Mouse (Mus musculus): ENCODE measurements around the gene Vasp. TPM values are rescaled to one million over a fixed set of nuclear protein-coding genes. Genes with fewer than 3 reads are reported as not detected.

Vasp gene
- polyA plus RNA-seq, 1 experiment from 2014 or later = 106 TPM

- H3K4me2 ChIP-seq (ENCODE audit: low read depth, low read length) = peak overlapping the region; percentile 46
- WGBS = 48% methylated on average over 7 of the region's 7 CpGs
- peaks cover 40% of the 10 kb centered on the region for H3K4me1 ChIP-seq (ENCODE audit: control insufficient read depth, insufficient read depth, low read length)
- ATAC-seq = peak; percentile 29
- H3K9ac ChIP-seq (ENCODE audit: low read depth, low read length) = peak overlapping the region; percentile 21; the same call in 1 of the 2 replicates
- H3K27me3 ChIP-seq (replicated peaks; ENCODE audit: control insufficient read depth, insufficient read depth, low read length) = no peaks in the 10 kb centered on the region
- H3K36me3 ChIP-seq (ENCODE audit: control insufficient read depth, insufficient read depth, low read length) = peaks cover 28% of the 10 kb centered on the region
- peak overlapping the region; percentile 73 for H3K27ac ChIP-seq (ENCODE audit: low read length)
- 0 out of 2 replicates have a peak overlapping the region, but pooled peaks have one; percentile 3 for H3K4me3 ChIP-seq (ENCODE audit: low read length)
- H3K9me3 ChIP-seq (ENCODE audit: control insufficient read depth, low read length) = no peaks in the 10 kb centered on the region
Measured at GRCm38 (mm10) chr7:19265147-19265546, 6.5 kb downstream of the Vasp start.

- 72% methylated on average over 3 of the region's 3 CpGs for WGBS
- Histone ChIP-seq H3K27me3 (replicated peaks; ENCODE audit: control insufficient read depth, insufficient read depth, low read length) (no peaks in the 10 kb centered on the region), H3K9me3 (ENCODE audit: control insufficient read depth, low read length) (0 out of 2 replicates have a peak, but pooled peaks cover 4% of the 10 kb centered on the region), H3K36me3 (ENCODE audit: control insufficient read depth, insufficient read depth, low read length) (peaks cover 34% of the 10 kb centered on the region), H3K4me2 (ENCODE audit: low read depth, low read length) (no peak overlapping the region), H3K9ac (ENCODE audit: low read depth, low read length) (no peak overlapping the region), H3K4me3 (ENCODE audit: low read length) (no peak overlapping the region), H3K27ac (ENCODE audit: low read length) (no peak overlapping the region), H3K4me1 (ENCODE audit: control insufficient read depth, insufficient read depth, low read length) (no peaks in the 10 kb centered on the region)
- no peak for ATAC-seq
Measured at GRCm38 (mm10) chr7:19258336-19258735, 13.3 kb downstream of the Vasp start.

GRCm38 (mm10) chr7:19257390-19258022 is 14.1 kb downstream of the Vasp start:
- 33% methylated on average over 11 of the region's 11 CpGs for WGBS
- no peak overlapping the region for H3K4me2 ChIP-seq (ENCODE audit: low read depth, low read length)
- no peak overlapping the region for H3K4me3 ChIP-seq (ENCODE audit: low read length)
- H3K36me3 ChIP-seq (ENCODE audit: control insufficient read depth, insufficient read depth, low read length) = peaks cover 30% of the 10 kb centered on the region
- ATAC-seq = peak; percentile 80
- H3K4me1 ChIP-seq (ENCODE audit: control insufficient read depth, insufficient read depth, low read length) = no peaks in the 10 kb centered on the region
- no peaks in the 10 kb centered on the region for H3K27me3 ChIP-seq (replicated peaks; ENCODE audit: control insufficient read depth, insufficient read depth, low read length)
- 0 out of 2 replicates have a peak, but pooled peaks cover 4% of the 10 kb centered on the region for H3K9me3 ChIP-seq (ENCODE audit: control insufficient read depth, low read length)
- H3K27ac ChIP-seq (ENCODE audit: low read length) = no peak overlapping the region
- H3K9ac ChIP-seq (ENCODE audit: low read depth, low read length) = no peak overlapping the region

GRCm38 (mm10) chr7:19256567-19256966 is 15.1 kb downstream of the Vasp start:
- peaks cover 25% of the 10 kb centered on the region for H3K36me3 ChIP-seq (ENCODE audit: control insufficient read depth, insufficient read depth, low read length)
- H3K4me3 ChIP-seq (ENCODE audit: low read length) = no peak overlapping the region
- WGBS = 78% methylated on average over 7 of the region's 7 CpGs
- ATAC-seq = no peak
- no peaks in the 10 kb centered on the region for H3K27me3 ChIP-seq (replicated peaks; ENCODE audit: control insufficient read depth, insufficient read depth, low read length)
- H3K4me1 ChIP-seq (ENCODE audit: control insufficient read depth, insufficient read depth, low read length) = no peaks in the 10 kb centered on the region
- no peak overlapping the region for H3K9ac ChIP-seq (ENCODE audit: low read depth, low read length)
- H3K9me3 ChIP-seq (ENCODE audit: control insufficient read depth, low read length) = 0 out of 2 replicates have a peak, but pooled peaks cover 4% of the 10 kb centered on the region
- H3K27ac ChIP-seq (ENCODE audit: low read length) = no peak overlapping the region
- no peak overlapping the region for H3K4me2 ChIP-seq (ENCODE audit: low read depth, low read length)

- H3K9me3 ChIP-seq (ENCODE audit: control insufficient read depth, low read length) = 0 out of 2 replicates have a peak, but pooled peaks cover 4% of the 10 kb centered on the region
- H3K4me2 ChIP-seq (ENCODE audit: low read depth, low read length) = no peak overlapping the region
- H3K9ac ChIP-seq (ENCODE audit: low read depth, low read length) = no peak overlapping the region
- H3K4me1 ChIP-seq (ENCODE audit: control insufficient read depth, insufficient read depth, low read length) = no peaks in the 10 kb centered on the region
- peaks cover 15% of the 10 kb centered on the region for H3K36me3 ChIP-seq (ENCODE audit: control insufficient read depth, insufficient read depth, low read length)
- no peaks in the 10 kb centered on the region for H3K27me3 ChIP-seq (replicated peaks; ENCODE audit: control insufficient read depth, insufficient read depth, low read length)
- no peak overlapping the region for H3K4me3 ChIP-seq (ENCODE audit: low read length)
- 88% methylated on average over 17 of the region's 17 CpGs for WGBS
- H3K27ac ChIP-seq (ENCODE audit: low read length) = no peak overlapping the region
- ATAC-seq = no peak
Measured at GRCm38 (mm10) chr7:19255395-19255794, 16.2 kb downstream of the Vasp start.

GRCm38 (mm10) chr7:19253437-19253836 is 18.2 kb downstream of the Vasp start:
- Histone ChIP-seq H3K4me3 (ENCODE audit: low read length) (no peak overlapping the region), H3K27ac (ENCODE audit: low read length) (0 out of 2 replicates have a peak overlapping the region, but pooled peaks have one; percentile 17), H3K9ac (ENCODE audit: low read depth, low read length) (no peak overlapping the region), H3K27me3 (replicated peaks; ENCODE audit: control insufficient read depth, insufficient read depth, low read length) (no peaks in the 10 kb centered on the region), H3K36me3 (ENCODE audit: control insufficient read depth, insufficient read depth, low read length) (peaks cover 6% of the 10 kb centered on the region), H3K4me2 (ENCODE audit: low read depth, low read length) (no peak overlapping the region), H3K4me1 (ENCODE audit: control insufficient read depth, insufficient read depth, low read length) (peaks cover 4% of the 10 kb centered on the region; the same call in 1 of the 2 replicates), H3K9me3 (ENCODE audit: control insufficient read depth, low read length) (0 out of 2 replicates have a peak, but pooled peaks cover 4% of the 10 kb centered on the region)
- no peak for ATAC-seq
- WGBS = 61% methylated on average over 5 of the region's 5 CpGs

- no peak overlapping the region for H3K4me3 ChIP-seq (ENCODE audit: low read length)
- H3K27ac ChIP-seq (ENCODE audit: low read length) = peak overlapping the region; percentile 33; the same call in 1 of the 2 replicates
- 74% methylated on average over 4 of the region's 4 CpGs for WGBS
- H3K4me2 ChIP-seq (ENCODE audit: low read depth, low read length) = no peak overlapping the region
- H3K27me3 ChIP-seq (replicated peaks; ENCODE audit: control insufficient read depth, insufficient read depth, low read length) = no peaks in the 10 kb centered on the region
- H3K4me1 ChIP-seq (ENCODE audit: control insufficient read depth, insufficient read depth, low read length) = peaks cover 4% of the 10 kb centered on the region; the same call in 1 of the 2 replicates
- peaks cover 3% of the 10 kb centered on the region; the same call in 1 of the 2 replicates for H3K36me3 ChIP-seq (ENCODE audit: control insufficient read depth, insufficient read depth, low read length)
- peak; percentile 70 for ATAC-seq
- no peak overlapping the region for H3K9ac ChIP-seq (ENCODE audit: low read depth, low read length)
- 0 out of 2 replicates have a peak, but pooled peaks cover 4% of the 10 kb centered on the region for H3K9me3 ChIP-seq (ENCODE audit: control insufficient read depth, low read length)
Measured at GRCm38 (mm10) chr7:19252078-19252477, 19.5 kb downstream of the Vasp start.

GRCm38 (mm10) chr7:19247511-19247910 is 24.1 kb downstream of the Vasp start:
- Histone ChIP-seq H3K36me3 (ENCODE audit: control insufficient read depth, insufficient read depth, low read length) (peaks cover 6% of the 10 kb centered on the region; the same call in 1 of the 2 replicates), H3K27ac (ENCODE audit: low read length) (no peak overlapping the region), H3K27me3 (replicated peaks; ENCODE audit: control insufficient read depth, insufficient read depth, low read length) (no peaks in the 10 kb centered on the region), H3K4me3 (ENCODE audit: low read length) (no peak overlapping the region), H3K4me2 (ENCODE audit: low read depth, low read length) (no peak overlapping the region), H3K9ac (ENCODE audit: low read depth, low read length) (no peak overlapping the region), H3K4me1 (ENCODE audit: control insufficient read depth, insufficient read depth, low read length) (peaks cover 4% of the 10 kb centered on the region; the same call in 1 of the 2 replicates), H3K9me3 (ENCODE audit: control insufficient read depth, low read length) (no peaks in the 10 kb centered on the region)
- ATAC-seq = no peak
- 97% methylated on average over 2 of the region's 2 CpGs for WGBS

- H3K4me1 ChIP-seq (ENCODE audit: control insufficient read depth, insufficient read depth, low read length) = peaks cover 4% of the 10 kb centered on the region; the same call in 1 of the 2 replicates
- H3K36me3 ChIP-seq (ENCODE audit: control insufficient read depth, insufficient read depth, low read length) = peaks cover 6% of the 10 kb centered on the region; the same call in 1 of the 2 replicates
- H3K9ac ChIP-seq (ENCODE audit: low read depth, low read length) = no peak overlapping the region
- ATAC-seq = no peak
- no peak overlapping the region for H3K4me3 ChIP-seq (ENCODE audit: low read length)
- 94% methylated on average over 1 of the region's 1 CpGs for WGBS
- H3K27ac ChIP-seq (ENCODE audit: low read length) = no peak overlapping the region
- no peaks in the 10 kb centered on the region for H3K27me3 ChIP-seq (replicated peaks; ENCODE audit: control insufficient read depth, insufficient read depth, low read length)
- no peak overlapping the region for H3K4me2 ChIP-seq (ENCODE audit: low read depth, low read length)
- H3K9me3 ChIP-seq (ENCODE audit: control insufficient read depth, low read length) = no peaks in the 10 kb centered on the region
Measured at GRCm38 (mm10) chr7:19246855-19247254, 24.8 kb downstream of the Vasp start.
